Mouse (Mus musculus): ENCODE measurements around the gene Arid1b.

GRCm38 (mm10) chr17:5091490-5091889 lies 97.4 kb downstream of the Arid1b start:
- no peak for TF ChIP-seq CTCF (IDR thresholded peaks at IDR 0.05; ENCODE audit: low read depth)
- TF ChIP-seq EP300 (IDR thresholded peaks at IDR 0.05; ENCODE audit: low read depth), result no peak

Data from liver, postnatal 0 days (tissue).